31 mouse cellular contexts compared by ENCODE assay signal in the genomic region with DNA sequence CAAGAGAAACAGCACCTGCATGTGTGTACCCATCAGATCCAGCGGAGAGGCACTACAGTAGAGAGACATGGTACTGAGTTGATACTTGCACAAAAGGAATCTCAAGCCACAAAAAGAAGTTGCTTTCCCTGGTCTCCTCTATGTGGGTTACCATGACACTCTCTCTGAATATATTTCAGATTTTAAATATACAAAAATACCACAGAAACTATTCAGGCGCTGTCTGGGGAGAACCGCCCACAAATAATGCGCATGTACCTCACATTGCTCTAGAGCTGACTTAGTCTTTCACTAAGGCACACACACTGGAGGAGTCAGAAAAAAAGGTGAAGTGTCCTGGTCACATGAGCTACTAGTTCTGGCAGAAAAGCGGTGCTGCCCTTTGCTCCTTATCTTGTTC. TPM values are rescaled to one million over a fixed set of nuclear protein-coding genes. Genes with fewer than 3 reads are reported as not detected.
A peak's percentile ranks its signal among the peaks of the same experiment; 100 is the strongest.
DNase-seq lines count a peak whose midpoint lies in the region; ATAC-seq lines count a peak whose summit lies in the region.
"Had no signal": no experiment of that assay in that cellular context is flagged by ENCODE, and none has a peak within 500 bp of the region (broad histone marks: within the 10 kb centered on the region; RNA-seq: fewer than 3 reads in every experiment).

No protein-coding gene starts in this region.

- no peaks in the 10 kb centered on the region for H3K4me1 ChIP-seq in forebrain, embryonic 16.5 days (replicated peaks; ENCODE audit: control insufficient read depth, insufficient read depth, low read length)
- H3K4me1 ChIP-seq: embryonic facial prominence, embryonic 12.5 days; forebrain, embryonic 15.5 days; heart, embryonic 13.5 days; midbrain, embryonic 10.5 days; midbrain, embryonic 15.5 days had no signal

- no peak overlapping the region for H3K4me3 ChIP-seq in forebrain, embryonic 16.5 days (replicated peaks; ENCODE audit: low read length)
- H3K4me3 ChIP-seq: embryonic facial prominence, embryonic 12.5 days; forebrain, embryonic 15.5 days; gastrocnemius, adult 2 months; heart, embryonic 13.5 days; midbrain, embryonic 10.5 days; midbrain, embryonic 15.5 days; neural tube, embryonic 15.5 days had no signal

- H3K9me3 ChIP-seq in forebrain, embryonic 16.5 days (ENCODE audit: control insufficient read depth, low read length), result no peaks in the 10 kb centered on the region
- H3K9me3 ChIP-seq: embryonic facial prominence, embryonic 12.5 days; forebrain, embryonic 15.5 days; heart, embryonic 13.5 days; midbrain, embryonic 10.5 days; midbrain, embryonic 15.5 days; neural tube, embryonic 15.5 days had no signal

- WGBS in forebrain, embryonic 16.5 days, result 96% methylated on average over 5 of the region's 5 CpGs

- H3K27ac ChIP-seq in forebrain, embryonic 16.5 days (ENCODE audit: low read length), result no peak overlapping the region
- H3K27ac ChIP-seq: embryonic facial prominence, embryonic 12.5 days; forebrain, embryonic 15.5 days; gastrocnemius, adult 2 months; heart, embryonic 13.5 days; hindbrain, embryonic 14.5 days; liver, embryonic 14.5 days; midbrain, embryonic 10.5 days; midbrain, embryonic 15.5 days; neural tube, embryonic 15.5 days had no signal

- intact Hi-C loops in left cerebral cortex, postnatal 14 days (cut with DNase I), result no loop called here

- no peak for ATAC-seq in forebrain, embryonic 16.5 days
- ATAC-seq: forebrain, embryonic 15.5 days; intestine, postnatal 0 days; midbrain, embryonic 15.5 days had no signal

- no peaks in the 10 kb centered on the region for H3K27me3 ChIP-seq in forebrain, embryonic 16.5 days (replicated peaks; ENCODE audit: control insufficient read depth, insufficient read depth, low read length)
- H3K27me3 ChIP-seq: embryonic facial prominence, embryonic 12.5 days; forebrain, embryonic 15.5 days; heart, embryonic 13.5 days; midbrain, embryonic 15.5 days; neural tube, embryonic 15.5 days had no signal

- no peaks in the 10 kb centered on the region for H3K36me3 ChIP-seq in forebrain, embryonic 16.5 days (ENCODE audit: control insufficient read depth, insufficient read depth)
- H3K36me3 ChIP-seq: embryonic facial prominence, embryonic 12.5 days; forebrain, embryonic 15.5 days; heart, embryonic 13.5 days; midbrain, embryonic 10.5 days; midbrain, embryonic 15.5 days; neural tube, embryonic 15.5 days had no signal

- no peak overlapping the region for H3K4me2 ChIP-seq in forebrain, embryonic 16.5 days (ENCODE audit: low read length)
- H3K4me2 ChIP-seq: embryonic facial prominence, embryonic 12.5 days; forebrain, embryonic 15.5 days; heart, embryonic 13.5 days; hindbrain, embryonic 14.5 days; midbrain, embryonic 15.5 days; neural tube, embryonic 15.5 days had no signal

- H3K9ac ChIP-seq in forebrain, embryonic 16.5 days (replicated peaks; ENCODE audit: low read depth, low read length), result no peak overlapping the region
- H3K9ac ChIP-seq: embryonic facial prominence, embryonic 12.5 days; forebrain, embryonic 15.5 days; heart, embryonic 13.5 days; hindbrain, embryonic 14.5 days; liver, embryonic 14.5 days; midbrain, embryonic 15.5 days; neural tube, embryonic 15.5 days had no signal

- peak; percentile 30 to 53 for DNase-seq in left cerebral cortex, adult 18-20 months (ENCODE audit: low spot score in 2 of 2)
- no peak for DNase-seq in left cerebral cortex, adult 11 months (ENCODE audit: low spot score)
- peak; percentile 40 to 71 for DNase-seq in right cerebral cortex, postnatal 10 days (ENCODE audit: low spot score in 2 of 2)
- DNase-seq in right cerebral cortex, postnatal 4 days, result no peak
- DNase-seq in left cerebral cortex, postnatal 14 days (ENCODE audit: low spot score in 2 of 2), result peak; percentile 63 to 74
- no peak for DNase-seq in cerebellum, postnatal 25 days
- DNase-seq: adrenal gland, postnatal 36 days; B cell, adult 2 months; cerebellum, adult 2 months; cerebellum, postnatal 14 days; embryo, embryonic 11 days; gastrocnemius, adult 2 months; gastrocnemius, postnatal 36 days; heart, postnatal 10 days; kidney, postnatal 14 days; liver; lung, adult 2 months; lung, postnatal 10 days; spleen, adult 18-20 months; thymus, postnatal 14 days had no signal

RNA-seq across cellular contexts. Expression of a gene that starts 24.8 kb away (rescaled TPM):
- 10 to 100 TPM; 19.2 to 24.9 TPM for total RNA-seq in left cerebral cortex, adult 18-20 months (2021)
- total RNA-seq in left cerebral cortex, postnatal 14 days (2021), result 10 to 100 TPM; 16.5 to 21.1 TPM
- 0.40 and 0.73 TPM in 2 replicates for polyA plus RNA-seq in forebrain, embryonic 16.5 days (2015; fragmentation: Nextera tagmentation; extraction: Ambion mirVana)
- total RNA-seq: adrenal gland, adult 18-20 months; adrenal gland, postnatal 36 days; gastrocnemius, adult 2 months; gastrocnemius, postnatal 36 days had no signal

Comparison
In these comparisons a context has a peak if more than half of its experiments do, and no peak if none do; other contexts are left out.
1. DNase-seq: peak in left cerebral cortex, adult 18-20 months (2 of 2), right cerebral cortex, postnatal 10 days (2 of 2) and left cerebral cortex, postnatal 14 days (2 of 2); none in left cerebral cortex, adult 11 months (single experiment), right cerebral cortex, postnatal 4 days (single experiment) and cerebellum, postnatal 25 days (0 of 2).